14 mouse cellular contexts compared by ENCODE assay signal in genomic region chr14:120256623-120257384, GRCm38 (mm10). TPM values are rescaled to one million over a fixed set of nuclear protein-coding genes. Genes with fewer than 3 reads are reported as not detected.
A peak's percentile ranks its signal among the peaks of the same experiment; 100 is the strongest.
DNase-seq lines count a peak whose midpoint lies in the region; ATAC-seq and TF ChIP-seq lines count a peak whose summit lies in the region.
"Had no signal": no experiment of that assay in that cellular context is flagged by ENCODE, and none has a peak within 500 bp of the region (broad histone marks: within the 10 kb centered on the region; RNA-seq: fewer than 3 reads in every experiment).

No protein-coding gene starts in this region.

- no peaks in the 10 kb centered on the region for H3K79me2 ChIP-seq in heart, adult 2 months (replicated peaks; ENCODE audit: control insufficient read depth, insufficient read depth, low read length)

- H3K36me3 ChIP-seq in lung, embryonic 14.5 days (ENCODE audit: insufficient read depth), result no peaks in the 10 kb centered on the region
- H3K36me3 ChIP-seq in intestine, postnatal 0 days (ENCODE audit: control insufficient read depth, insufficient read depth), result no peaks in the 10 kb centered on the region
- H3K36me3 ChIP-seq in liver, embryonic 11.5 days (ENCODE audit: control insufficient read depth, insufficient read depth, low read length), result no peaks in the 10 kb centered on the region
- no peaks in the 10 kb centered on the region for H3K36me3 ChIP-seq in stomach, embryonic 15.5 days
- H3K36me3 ChIP-seq in heart, adult 2 months (ENCODE audit: control insufficient read depth, insufficient read depth, low read length), result no peaks in the 10 kb centered on the region
- H3K36me3 ChIP-seq: embryonic facial prominence, embryonic 12.5 days; midbrain, embryonic 10.5 days had no signal

- no peaks in the 10 kb centered on the region for H3K9me3 ChIP-seq in lung, embryonic 14.5 days (ENCODE audit: low read depth, low read length)
- H3K9me3 ChIP-seq in intestine, postnatal 0 days (ENCODE audit: control insufficient read depth), result no peaks in the 10 kb centered on the region
- no peaks in the 10 kb centered on the region for H3K9me3 ChIP-seq in liver, embryonic 11.5 days (ENCODE audit: control insufficient read depth, low read length)
- no peaks in the 10 kb centered on the region for H3K9me3 ChIP-seq in stomach, embryonic 15.5 days
- H3K9me3 ChIP-seq: embryonic facial prominence, embryonic 12.5 days; midbrain, embryonic 10.5 days had no signal

- peak overlapping the region; percentile 18 for H3K4me2 ChIP-seq in lung, embryonic 14.5 days
- peak overlapping the region; percentile 37 for H3K4me2 ChIP-seq in intestine, postnatal 0 days (replicated peaks; ENCODE audit: low read depth)
- H3K4me2 ChIP-seq in liver, embryonic 11.5 days, result peak overlapping the region; percentile 6
- H3K4me2 ChIP-seq in stomach, embryonic 15.5 days, result peak overlapping the region; percentile 38
- H3K4me2 ChIP-seq: embryonic facial prominence, embryonic 12.5 days had no signal

- no peak overlapping the region; the same call in 1 of the 2 replicates for H3K9ac ChIP-seq in lung, embryonic 14.5 days
- H3K9ac ChIP-seq in intestine, postnatal 0 days (ENCODE audit: low read depth, low read length), result no peak overlapping the region
- H3K9ac ChIP-seq in liver, embryonic 11.5 days (ENCODE audit: low read depth, low read length), result no peak overlapping the region
- H3K9ac ChIP-seq in stomach, embryonic 15.5 days, result no peak overlapping the region
- H3K9ac ChIP-seq in heart, adult 2 months (ENCODE audit: low read depth, low read length), result no peak overlapping the region
- H3K9ac ChIP-seq: embryonic facial prominence, embryonic 12.5 days had no signal

- no peak for TF ChIP-seq POLR2A in heart, adult 2 months (IDR thresholded peaks at IDR 0.05; ENCODE audit: insufficient read depth, low read depth, low read length)

- H3K27me3 ChIP-seq in lung, embryonic 14.5 days (ENCODE audit: insufficient read depth, low read length), result no peaks in the 10 kb centered on the region
- H3K27me3 ChIP-seq in intestine, postnatal 0 days (replicated peaks; ENCODE audit: control insufficient read depth, insufficient read depth, low read length), result no peaks in the 10 kb centered on the region
- H3K27me3 ChIP-seq in liver, embryonic 11.5 days (replicated peaks; ENCODE audit: control insufficient read depth, insufficient read depth, low read length), result no peaks in the 10 kb centered on the region
- H3K27me3 ChIP-seq in stomach, embryonic 15.5 days (replicated peaks), result no peaks in the 10 kb centered on the region
- H3K27me3 ChIP-seq in heart, adult 2 months (ENCODE audit: control insufficient read depth, insufficient read depth, low read length), result no peaks in the 10 kb centered on the region
- H3K27me3 ChIP-seq: embryonic facial prominence, embryonic 12.5 days had no signal

- TF ChIP-seq CTCF in lung, embryonic 14.5 days (IDR thresholded peaks at IDR 0.05; ENCODE audit: low read depth), result no peak
- TF ChIP-seq CTCF in intestine, postnatal 0 days (IDR thresholded peaks at IDR 0.05; ENCODE audit: low read depth), result no peak
- TF ChIP-seq CTCF in heart, adult 2 months (IDR thresholded peaks at IDR 0.05), result no peak

- DNase-seq in lung, embryonic 14.5 days, result peak; percentile 59
- DNase-seq in lung, postnatal 14 days, result no peak
- DNase-seq in liver, embryonic 11.5 days (ENCODE audit: low spot score), result no peak
- no peak for DNase-seq in heart, adult 2 months
- DNase-seq in spleen, adult 18-20 months, result no peak
- DNase-seq: cerebellum, postnatal 25 days; heart, postnatal 10 days; lung, adult 18-20 months; right cerebral cortex, postnatal 25 days had no signal

- intact Hi-C loops in heart, adult 2 months (cut with DNase I), result no loop called here

- TF ChIP-seq EP300 in heart, adult 2 months (IDR thresholded peaks at IDR 0.05; ENCODE audit: insufficient read depth, low read depth, low read length), result no peak

- no peak overlapping the region for H3K27ac ChIP-seq in lung, embryonic 14.5 days (ENCODE audit: low read depth)
- no peak overlapping the region for H3K27ac ChIP-seq in intestine, postnatal 0 days (ENCODE audit: low read depth, low read length)
- no peak overlapping the region for H3K27ac ChIP-seq in liver, embryonic 11.5 days (ENCODE audit: low read depth, low read length)
- H3K27ac ChIP-seq in stomach, embryonic 15.5 days, result peak overlapping the region; percentile 78
- no peak overlapping the region for H3K27ac ChIP-seq in heart, adult 2 months
- H3K27ac ChIP-seq: embryonic facial prominence, embryonic 12.5 days; midbrain, embryonic 10.5 days had no signal

- H3K4me1 ChIP-seq in lung, embryonic 14.5 days (ENCODE audit: insufficient read depth), result peaks cover 8% of the 10 kb centered on the region; the same call in 1 of the 2 replicates
- H3K4me1 ChIP-seq in intestine, postnatal 0 days (replicated peaks; ENCODE audit: control insufficient read depth, insufficient read depth, low read length), result no peaks in the 10 kb centered on the region; the same call in 1 of the 2 replicates
- no peaks in the 10 kb centered on the region for H3K4me1 ChIP-seq in liver, embryonic 11.5 days (replicated peaks; ENCODE audit: control insufficient read depth, insufficient read depth, low read length)
- H3K4me1 ChIP-seq in stomach, embryonic 15.5 days, result no peaks in the 10 kb centered on the region
- H3K4me1 ChIP-seq in heart, adult 2 months (ENCODE audit: control insufficient read depth, insufficient read depth, low read length), result no peaks in the 10 kb centered on the region
- H3K4me1 ChIP-seq: embryonic facial prominence, embryonic 12.5 days; midbrain, embryonic 10.5 days had no signal

- peak; percentile 63; the same call in 1 of the 2 replicates for ATAC-seq in lung, embryonic 14.5 days (ENCODE audit: insufficient read depth)
- no peak for ATAC-seq in intestine, postnatal 0 days
- no peak for ATAC-seq in liver, embryonic 11.5 days (replicated peaks; ENCODE audit: low FRiP score)
- peak; percentile 39; the same call in 1 of the 2 replicates for ATAC-seq in stomach, embryonic 15.5 days (ENCODE audit: insufficient read depth, low FRiP score, low read depth)
- ATAC-seq: CD4-positive, CD25-positive, alpha-beta regulatory T cell, adult 4 months had no signal

- 24% methylated on average over 15 of the region's 15 CpGs for WGBS in lung, embryonic 14.5 days
- WGBS in intestine, postnatal 0 days, result 26% methylated on average over 15 of the region's 15 CpGs
- WGBS in liver, embryonic 11.5 days, result 64% methylated on average over 15 of the region's 15 CpGs
- WGBS in stomach, embryonic 15.5 days, result 19% methylated on average over 15 of the region's 15 CpGs
- 80% methylated on average over 15 of the region's 15 CpGs for whole genome bisulfite sequencing in heart, adult 2 months

- H3K4me3 ChIP-seq in lung, embryonic 14.5 days (ENCODE audit: low read depth, low read length), result no peak overlapping the region
- no peak overlapping the region for H3K4me3 ChIP-seq in intestine, postnatal 0 days (ENCODE audit: low read depth, low read length)
- H3K4me3 ChIP-seq in liver, embryonic 11.5 days (ENCODE audit: low read depth, low read length), result no peak overlapping the region
- H3K4me3 ChIP-seq in stomach, embryonic 15.5 days (replicated peaks), result no peak overlapping the region; the same call in 1 of the 2 replicates
- no peak overlapping the region for H3K4me3 ChIP-seq in heart, adult 2 months
- H3K4me3 ChIP-seq: embryonic facial prominence, embryonic 12.5 days; midbrain, embryonic 10.5 days had no signal

RNA-seq across cellular contexts. Expression of gene Mbnl2, which starts 18.7 kb away (rescaled TPM):
- 110 and 119 TPM in 2 replicates for polyA plus RNA-seq in lung, embryonic 14.5 days (2014; fragmentation: Nextera tagmentation; extraction: Ambion mirVana)
- polyA plus RNA-seq in intestine, postnatal 0 days (2015; fragmentation: Nextera tagmentation; extraction: Ambion mirVana), result 94.4 and 99.0 TPM in 2 replicates
- polyA plus RNA-seq in liver, embryonic 11.5 days (2014; fragmentation: Nextera tagmentation; extraction: Ambion mirVana), result 38.2 and 40.0 TPM in 2 replicates
- 109 and 116 TPM in 2 replicates for polyA plus RNA-seq in stomach, embryonic 15.5 days (2015; fragmentation: Nextera tagmentation; extraction: Ambion mirVana)
- 100 to 1,000 TPM; 221 to 258 TPM for total RNA-seq in heart, adult 2 months (2021)
- 91.1 and 133 TPM in 2 replicates for polyA plus RNA-seq in heart, adult 2 months (2012; rRNA removed)

Comparison
In these comparisons a context has a peak if more than half of its experiments do, and no peak if none do; other contexts are left out.
1. ATAC-seq: peak in lung, embryonic 14.5 days (single experiment) and stomach, embryonic 15.5 days (single experiment); none in intestine, postnatal 0 days (single experiment) and liver, embryonic 11.5 days (single experiment).
2. Peak in every context shown above with its lines, with median percentiles within 50 percentile points of each other: H3K4me2 ChIP-seq.